Mouse (Mus musculus) MEL-GATA-1-ER (cell line): ENCODE measurements around the gene Nrip1.
A peak's percentile ranks its signal among the peaks of the same experiment; 100 is the strongest.

ENCODE experiments used
- DNase-seq: peaks from one replicate; pipeline ENCODE4 v3.0.0-alpha.2; 2012; ENCODE audit warnings: low read depth; ENCODE audit errors: extremely low read depth

Nrip1 gene

GRCm38 (mm10) chr16:76372045-76372940 is 1.3 kb downstream of the Nrip1 start:
- DNase-seq, result no peak

- DNase-seq, result peak; percentile 2
Measured at GRCm38 (mm10) chr16:76371614-76371917, 2.1 kb downstream of the Nrip1 start.

- DNase-seq, result peak; percentile 36
Measured at GRCm38 (mm10) chr16:76370716-76371613, 2.7 kb downstream of the Nrip1 start.

GRCm38 (mm10) chr16:76370041-76370715 is 3.4 kb downstream of the Nrip1 start:
- peak; percentile 71 for DNase-seq

- DNase-seq, result no peak
Measured at GRCm38 (mm10) chr16:76369236-76369635, 4.4 kb downstream of the Nrip1 start.

GRCm38 (mm10) chr16:76367261-76367908 is 6.2 kb downstream of the Nrip1 start:
- DNase-seq, result no peak

- peak; percentile 78 for DNase-seq
Measured at GRCm38 (mm10) chr16:76365790-76366406, 7.7 kb downstream of the Nrip1 start.

GRCm38 (mm10) chr16:76365237-76365636 is 8.4 kb downstream of the Nrip1 start:
- no peak for DNase-seq

- DNase-seq, result peak; percentile 39
Measured at GRCm38 (mm10) chr16:76363641-76364040, 10.0 kb downstream of the Nrip1 start.

GRCm38 (mm10) chr16:76362982-76363381 is 10.6 kb downstream of the Nrip1 start:
- DNase-seq, result no peak

GRCm38 (mm10) chr16:76360441-76360840 is 13.2 kb downstream of the Nrip1 start:
- DNase-seq, result no peak

GRCm38 (mm10) chr16:76358757-76359156 is 14.9 kb downstream of the Nrip1 start:
- DNase-seq, result no peak

- no peak for DNase-seq
Measured at GRCm38 (mm10) chr16:76358128-76358748, 15.4 kb downstream of the Nrip1 start.

GRCm38 (mm10) chr16:76357155-76357554 is 16.5 kb downstream of the Nrip1 start:
- DNase-seq, result no peak

GRCm38 (mm10) chr16:76355947-76356550 is 17.6 kb downstream of the Nrip1 start:
- DNase-seq, result no peak

GRCm38 (mm10) chr16:76355267-76355666 is 18.4 kb downstream of the Nrip1 start:
- no peak for DNase-seq

- DNase-seq, result peak; percentile 6
Measured at GRCm38 (mm10) chr16:76354841-76355240, 18.8 kb downstream of the Nrip1 start.

GRCm38 (mm10) chr16:76354289-76354688 is 19.3 kb downstream of the Nrip1 start:
- no peak for DNase-seq

GRCm38 (mm10) chr16:76350922-76351321 is 22.7 kb downstream of the Nrip1 start:
- no peak for DNase-seq

GRCm38 (mm10) chr16:76349053-76349452 is 24.6 kb downstream of the Nrip1 start:
- no peak for DNase-seq
